ENCODE assay signal across 20 mouse cellular contexts in the genomic region with DNA sequence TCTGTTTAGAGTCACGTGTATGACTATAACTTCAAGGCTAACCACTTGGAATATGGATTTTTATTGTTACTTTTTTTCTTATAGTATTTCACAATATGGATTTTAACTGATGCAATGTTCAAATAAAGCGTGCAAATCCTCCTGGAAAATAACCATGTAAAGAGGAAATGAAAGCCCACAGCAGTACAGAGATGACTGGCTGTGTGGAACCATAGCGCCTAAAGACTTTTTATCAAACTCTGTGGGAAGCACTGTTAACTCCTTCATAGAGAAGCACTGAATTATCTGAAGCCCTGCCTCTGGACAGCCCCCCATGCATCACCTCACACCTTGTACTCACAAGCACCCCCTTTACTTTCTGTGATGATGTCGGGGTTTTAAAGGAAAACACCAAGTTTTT.
"Had no signal": no experiment of that assay in that cellular context is flagged by ENCODE, and none has a peak within 500 bp of the region (broad histone marks: within the 10 kb centered on the region; RNA-seq: fewer than 3 reads in every experiment).

No protein-coding gene starts in this region.

- H3K27me3 ChIP-seq: limb, embryonic 13.5 days; liver, embryonic 12.5 days; liver, embryonic 15.5 days; lung, embryonic 15.5 days; megakaryocyte, embryonic 14.5 days had no signal

- H3K4me2 ChIP-seq: limb, embryonic 13.5 days; liver, embryonic 12.5 days; liver, embryonic 15.5 days; lung, embryonic 15.5 days had no signal

- H3K4me3 ChIP-seq: limb, embryonic 10.5 days; limb, embryonic 13.5 days; liver, embryonic 12.5 days; liver, embryonic 15.5 days; lung, embryonic 15.5 days; midbrain, embryonic 10.5 days had no signal

- H3K9ac ChIP-seq: limb, embryonic 13.5 days; liver, embryonic 12.5 days; liver, embryonic 15.5 days; lung, embryonic 15.5 days had no signal

- H3K4me1 ChIP-seq: limb, embryonic 10.5 days; limb, embryonic 13.5 days; lung, embryonic 15.5 days; midbrain, embryonic 10.5 days had no signal

- H3K9me3 ChIP-seq: limb, embryonic 10.5 days; limb, embryonic 13.5 days; liver, embryonic 12.5 days; liver, embryonic 15.5 days; lung, embryonic 15.5 days; megakaryocyte, embryonic 14.5 days; midbrain, embryonic 10.5 days had no signal

- DNase-seq: kidney, adult 8-10 months; kidney, postnatal 14 days; kidney, postnatal 4 days; layer of hippocampus, adult 9-11 months; liver; lung, adult 18-20 months; lung, postnatal 10 days; lung, postnatal 36 days; midbrain, embryonic 14.5 days; thymus, adult 2 months; thymus, postnatal 14 days; thymus, postnatal 4 days had no signal

- H3K36me3 ChIP-seq: limb, embryonic 10.5 days; limb, embryonic 13.5 days; liver, embryonic 12.5 days; liver, embryonic 15.5 days; lung, embryonic 15.5 days; midbrain, embryonic 10.5 days had no signal

- H3K27ac ChIP-seq: limb, embryonic 10.5 days; limb, embryonic 13.5 days; liver, embryonic 15.5 days; lung, embryonic 15.5 days; midbrain, embryonic 10.5 days; stomach, postnatal 0 days had no signal

- ATAC-seq: liver, embryonic 12.5 days had no signal
